Mouse (Mus musculus) left cerebral cortex, postnatal 25 days (tissue): ENCODE measurements around the gene Desi1. TPM values are rescaled to one million over a fixed set of nuclear protein-coding genes. Genes with fewer than 3 reads are reported as not detected.
"Not testable (repeated sequence)": the region's sequence is repeated elsewhere in the genome, so short reads cannot be mapped to it uniquely, and the experiment has no call there.

Experiments used
- DNase-seq, 2 experiments: peaks; one replicate each; pipeline ENCODE4 v3.0.0; 2022; ENCODE audit warnings: low spot score in 2 of 2, mixed read lengths in 1 of 2
- intact Hi-C: fragments of 180-260 bp; cut with DNase I; formaldehyde crosslinking; loops from one replicate; pipeline ENCODE4 v1.15.1; 2025
- total RNA-seq, 2 experiments: library from RNA; stranded (reverse); gene quantifications; 2 replicates each; pipeline ENCODE4 v1.2.3; 2021

The Desi1 gene
- total RNA-seq, 2 experiments from 2014 or later, result 106 to 109 TPM

- intact Hi-C loops, DNase-seq: not testable (repeated sequence)
These were observed 63.2 kb downstream of the Desi1 start for GRCm38 (mm10) chr15:81970498-81970897.

- DNase-seq, intact Hi-C loops: not testable (repeated sequence)
These were observed 64.0 kb downstream of the Desi1 start for GRCm38 (mm10) chr15:81969635-81970034.

GRCm38 (mm10) chr15:81969173-81969572, 64.5 kb downstream of the Desi1 start:
- intact Hi-C loops, result no loop called here
- no peak for DNase-seq

GRCm38 (mm10) chr15:81968447-81968846, 65.2 kb downstream of the Desi1 start:
- DNase-seq, result no peak
- intact Hi-C loops, result no loop called here

- intact Hi-C loops, result no loop called here
- DNase-seq, result no peak
These were observed 65.8 kb downstream of the Desi1 start for GRCm38 (mm10) chr15:81967821-81968220.

- intact Hi-C loops, result no loop called here
- no peak for DNase-seq
These were observed 67.4 kb downstream of the Desi1 start for GRCm38 (mm10) chr15:81966062-81966829.

GRCm38 (mm10) chr15:81964980-81965545, 68.6 kb downstream of the Desi1 start:
- intact Hi-C loops, result no loop called here
- no peak for DNase-seq

- intact Hi-C loops, result no loop called here
- no peak for DNase-seq
These were observed 69.4 kb downstream of the Desi1 start for GRCm38 (mm10) chr15:81964262-81964661.

- DNase-seq, result no peak
- intact Hi-C loops, result no loop called here
These were observed 72.6 kb downstream of the Desi1 start for GRCm38 (mm10) chr15:81961078-81961451.

GRCm38 (mm10) chr15:81960171-81961077, 73.2 kb downstream of the Desi1 start, which contains the start of gene Pmm1:
Pmm1 (minus strand) TSS chr15:81960930.
- DNase-seq, result peak; percentile 96 to 99
- intact Hi-C loops, result loop anchor here (1.0 kb wide), 1 partner anchor 29 kb away; no protein-coding TSS in a partner anchor

- DNase-seq, result no peak
- intact Hi-C loops, result no loop called here
These were observed 74.8 kb downstream of the Desi1 start for GRCm38 (mm10) chr15:81958906-81959305.

GRCm38 (mm10) chr15:81957598-81957997, 76.1 kb downstream of the Desi1 start:
- DNase-seq, result peak in 1 of 2 experiments; percentile 75
- intact Hi-C loops, result loop anchor here (1.0 to 2.0 kb wide), 2 partner anchors 17 to 58 kb away; no protein-coding TSS in a partner anchor

- intact Hi-C loops, result loop anchor here (2.0 kb wide), 1 partner anchor 16 kb away; no protein-coding TSS in a partner anchor
- peak; percentile 57 to 64 for DNase-seq
These were observed 77.2 kb downstream of the Desi1 start for GRCm38 (mm10) chr15:81956457-81956856.

GRCm38 (mm10) chr15:81955414-81955813, 78.2 kb downstream of the Desi1 start:
- intact Hi-C loops, result no loop called here
- no peak for DNase-seq

GRCm38 (mm10) chr15:81954716-81955115, 78.9 kb downstream of the Desi1 start:
- DNase-seq, result no peak
- intact Hi-C loops, result no loop called here

- no peak for DNase-seq
- intact Hi-C loops, result no loop called here
These were observed 79.5 kb downstream of the Desi1 start for GRCm38 (mm10) chr15:81954151-81954583.

- no peak for DNase-seq
These were observed 81.4 kb downstream of the Desi1 start for GRCm38 (mm10) chr15:81952310-81952709.

GRCm38 (mm10) chr15:81951159-81951558, 82.5 kb downstream of the Desi1 start:
- no peak for DNase-seq
- intact Hi-C loops, result no loop called here

More at GRCm38 (mm10) chr15:81952310-81952709, 81.4 kb downstream of the Desi1 start:
- intact Hi-C loops, result no loop called here

GRCm38 (mm10) chr15:81950716-81951115, 82.9 kb downstream of the Desi1 start:
- no peak for DNase-seq
- intact Hi-C loops, result no loop called here
